Mouse (Mus musculus) midbrain, embryonic 12.5 days (tissue): ENCODE data around the gene Cep41. TPM values are rescaled to one million over a fixed set of nuclear protein-coding genes. Genes with fewer than 3 reads are reported as not detected.
A peak's percentile ranks its signal among the peaks of the same experiment; 100 is the strongest.

Experiments
- ATAC-seq: fragments of 200-750 bp; cut with Nextera tagmentation; 2 replicates; pipeline ENCODE4 v1.8.0; 2017; ENCODE audit warnings: low read depth, moderate TSS enrichment, moderate library complexity; ENCODE audit not compliant: low FRiP score
- H3K27ac ChIP-seq: fragments of 300-500 bp; sonication (generic); replicated peaks from 2 replicates; pipeline ENCODE4 v1.5.1; 2016; ENCODE audit warnings: mild to moderate bottlenecking
- H3K27me3 ChIP-seq: fragments of 300-500 bp; sonication (generic); 2 replicates; pipeline ENCODE4 v1.6.1; 2016; ENCODE audit warnings: mild to moderate bottlenecking
- H3K36me3 ChIP-seq: fragments of 300-500 bp; sonication (generic); 2 replicates; pipeline ENCODE4 v1.6.1; 2016
- H3K4me1 ChIP-seq: fragments of 300-500 bp; sonication (generic); 2 replicates; pipeline ENCODE4 v1.6.1; 2016
- H3K4me2 ChIP-seq: fragments of 300-500 bp; sonication (generic); replicated peaks from 2 replicates; pipeline ENCODE4 v1.6.1; 2016; ENCODE audit warnings: mild to moderate bottlenecking, moderate library complexity
- H3K4me3 ChIP-seq: fragments of 300-500 bp; sonication (generic); 2 replicates; pipeline ENCODE4 v1.5.1; 2016; ENCODE audit warnings: mild to moderate bottlenecking
- H3K9ac ChIP-seq: fragments of 300-500 bp; sonication (generic); replicated peaks from 2 replicates; pipeline ENCODE4 v1.6.1; 2016; ENCODE audit warnings: mild to moderate bottlenecking, moderate library complexity
- H3K9me3 ChIP-seq: fragments of 300-500 bp; sonication (generic); 2 replicates; pipeline ENCODE4 v1.6.1; 2016; ENCODE audit warnings: mild to moderate bottlenecking
- WGBS: fragments of 180-500 bp; shearing (Covaris S2); methylation state at CpG from one replicate; pipeline ENCODE4 v1.1.7; 2016; 5-methylcytosine and 5-hydroxymethylcytosine counted together
- polyA plus RNA-seq: library from polyadenylated mRNA; unstranded; fragments of >200 nt; fragmentation: Nextera tagmentation; extraction: Ambion mirVana; gene quantifications from 2 replicates; pipeline ENCODE4 v1.2.1, GENCODE M21; 2016

Gene Cep41
- polyA plus RNA-seq, 1 experiment from 2014 or later, result 20.1 TPM

DNA sequence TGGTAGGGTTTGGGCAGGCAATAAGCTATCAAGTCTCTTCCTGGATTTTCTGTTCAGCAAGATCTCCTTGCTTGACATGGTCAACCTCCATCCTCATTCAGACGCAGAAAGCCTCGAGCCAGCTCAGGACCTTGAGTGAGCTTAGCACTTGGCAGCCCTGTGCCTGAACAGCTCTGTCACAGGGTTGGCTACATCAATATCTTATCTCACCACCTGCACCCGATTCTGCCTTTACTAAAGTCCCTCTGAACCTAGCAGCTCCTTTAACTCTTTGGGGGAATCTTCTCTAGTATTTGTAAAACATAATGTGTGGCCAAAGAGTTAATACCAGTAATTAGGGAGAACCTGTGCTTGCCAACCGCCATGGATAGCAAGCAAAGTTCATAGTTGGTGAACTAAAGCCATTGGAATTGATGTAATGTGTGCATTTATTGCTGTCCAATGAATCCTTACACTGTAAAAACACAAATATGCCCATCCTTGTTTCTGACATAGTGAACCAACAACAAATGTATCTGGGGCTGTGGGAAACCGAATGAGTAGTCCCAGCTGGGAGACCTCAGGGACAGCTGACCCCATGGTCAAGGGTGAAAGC, 54.8 kb downstream of the Cep41 start, which contains the start of gene Cpa1:
TSS of gene Cpa1 (plus strand) at position 545 of the 595 bp plus-strand sequence.
- Histone ChIP-seq H3K9ac (no peak within 1 kb of the TSS), H3K4me3 (no peak within 1 kb of the TSS), H3K27ac (no peak within 1 kb of the TSS), H3K36me3 (no peaks in the 10 kb centered on the region), H3K4me2 (no peak within 1 kb of the TSS), H3K9me3 (no peaks in the 10 kb centered on the region), H3K4me1 (peaks cover 12% of the 10 kb centered on the region), H3K27me3 (no peaks in the 10 kb centered on the region)
- ATAC-seq, result no peak
- whole genome bisulfite sequencing, result 90% methylated on average over 5 of the region's 5 CpGs

DNA sequence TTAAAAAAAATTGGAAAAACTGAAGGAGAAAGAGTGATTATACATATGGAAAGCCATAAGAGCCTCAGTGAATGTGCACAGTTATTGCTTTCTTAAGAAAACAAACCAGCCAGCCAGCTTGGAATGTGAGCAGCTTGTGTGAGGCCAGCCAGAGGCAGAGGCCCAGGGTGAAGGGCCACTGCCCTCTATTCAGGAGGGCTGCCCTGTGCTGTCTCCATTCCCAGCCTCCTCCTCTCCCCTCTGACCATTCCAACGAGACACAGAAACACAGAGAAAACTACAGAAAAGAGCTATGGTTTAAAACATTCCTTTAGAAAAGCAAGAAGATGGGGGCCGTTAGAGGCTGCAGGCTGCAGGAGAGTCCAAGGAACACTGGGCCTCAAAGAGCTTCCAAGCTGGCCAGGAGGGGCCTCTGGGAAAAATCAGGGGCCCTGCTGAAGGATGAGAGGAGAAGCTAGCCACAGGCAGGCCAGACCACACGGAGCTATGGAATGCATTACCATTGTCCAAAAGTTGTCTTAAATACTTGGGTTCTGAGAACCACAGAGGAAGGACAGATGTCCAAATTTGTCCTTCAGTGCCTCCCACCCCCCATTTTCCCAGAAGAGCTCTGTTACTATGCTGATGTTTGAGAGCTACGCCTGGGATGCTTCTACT, 57.2 kb downstream of the Cep41 start:
- WGBS, result 21% methylated on average over 4 of the region's 4 CpGs
- peaks cover 14% of the 10 kb centered on the region for H3K4me1 ChIP-seq
- no peak for ATAC-seq
- H3K27ac ChIP-seq, result peak overlapping the region; percentile 66
- no peaks in the 10 kb centered on the region for H3K27me3 ChIP-seq
- no peak overlapping the region for H3K9ac ChIP-seq
- H3K4me2 ChIP-seq, result no peak overlapping the region
- H3K9me3 ChIP-seq, result no peaks in the 10 kb centered on the region
- no peaks in the 10 kb centered on the region for H3K36me3 ChIP-seq
- H3K4me3 ChIP-seq, result no peak overlapping the region

DNA sequence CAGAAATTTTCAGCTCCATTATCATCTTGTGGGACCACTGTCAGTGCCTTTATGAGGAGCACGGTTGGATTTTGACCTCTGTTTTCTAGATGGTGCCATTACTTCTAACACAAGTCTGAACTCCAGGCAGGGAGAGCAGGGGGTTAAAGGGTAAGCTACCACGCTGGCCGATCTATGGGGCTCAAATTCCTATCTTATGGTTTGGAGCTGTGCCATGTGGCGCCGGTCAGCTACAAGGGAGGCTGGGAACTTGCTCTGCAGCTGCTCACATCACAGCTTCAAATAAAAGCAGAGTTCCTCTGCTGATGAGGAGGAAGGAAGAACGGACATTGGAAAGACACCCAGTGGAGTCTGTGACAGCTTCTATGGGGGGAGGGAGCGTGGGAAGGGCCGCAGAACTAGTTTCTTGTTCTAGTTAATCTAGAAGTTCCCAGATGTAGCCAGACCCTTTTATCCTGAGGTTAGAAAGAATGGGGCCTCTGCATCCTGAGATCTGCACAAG, 58.1 kb downstream of the Cep41 start:
- Histone ChIP-seq H3K4me3 (no peak overlapping the region), H3K27me3 (no peaks in the 10 kb centered on the region), H3K9me3 (no peaks in the 10 kb centered on the region), H3K36me3 (no peaks in the 10 kb centered on the region), H3K4me2 (no peak overlapping the region), H3K9ac (no peak overlapping the region), H3K27ac (0 out of 2 replicates have a peak overlapping the region, but pooled peaks have one; percentile 30), H3K4me1 (peaks cover 14% of the 10 kb centered on the region)
- WGBS, result 52% methylated on average over 8 of the region's 8 CpGs
- ATAC-seq, result no peak

DNA sequence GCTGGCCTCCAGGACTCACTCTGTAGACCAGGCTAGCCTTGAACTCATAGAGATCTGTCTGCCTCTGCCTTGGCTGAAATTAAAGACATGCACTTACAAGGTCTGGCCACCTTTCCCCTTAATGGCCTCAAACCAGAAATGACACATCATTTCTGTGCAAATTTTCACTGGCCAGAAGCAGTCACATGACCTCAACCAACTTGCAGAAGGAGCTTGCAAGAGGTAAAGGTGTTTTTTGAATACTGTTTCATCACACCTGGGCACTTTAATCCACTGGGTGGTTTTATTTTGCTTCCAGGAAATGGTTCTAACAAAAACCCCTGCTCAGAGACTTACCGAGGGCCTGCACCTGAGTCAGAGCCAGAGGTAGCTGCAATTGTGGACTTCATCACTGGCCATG, 63.6 kb downstream of the Cep41 start:
- 97% methylated on average over 1 of the region's 1 CpGs for WGBS

DNA sequence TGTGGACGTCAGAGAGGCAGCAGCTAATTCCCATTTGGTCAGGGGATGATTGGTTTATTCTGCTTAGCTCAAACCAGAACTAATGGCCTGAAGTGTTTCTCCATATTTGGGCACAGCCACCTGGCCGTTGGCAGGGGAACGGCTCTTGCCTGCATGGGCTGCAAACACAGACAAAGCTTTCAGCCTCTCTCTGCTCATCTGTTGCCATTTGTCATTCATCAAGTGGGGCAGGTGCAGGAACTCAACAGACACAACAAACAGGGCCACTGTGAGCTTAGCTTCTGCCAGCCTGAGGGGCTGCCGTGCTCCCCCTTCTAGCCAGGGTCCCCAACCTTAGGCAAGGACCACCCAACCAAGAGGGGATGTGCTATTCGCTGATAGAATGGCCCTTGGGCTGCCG, 65.4 kb downstream of the Cep41 start:
- peak overlapping the region; percentile 50 for H3K27ac ChIP-seq
- H3K4me2 ChIP-seq, result no peak overlapping the region
- H3K27me3 ChIP-seq, result no peaks in the 10 kb centered on the region
- peak; percentile 62 for ATAC-seq
- H3K4me1 ChIP-seq, result peaks cover 10% of the 10 kb centered on the region; the same call in 1 of the 2 replicates
- no peak overlapping the region for H3K4me3 ChIP-seq
- no peak overlapping the region for H3K9ac ChIP-seq
- 52% methylated on average over 6 of the region's 6 CpGs for WGBS
- no peaks in the 10 kb centered on the region for H3K9me3 ChIP-seq
- H3K36me3 ChIP-seq, result no peaks in the 10 kb centered on the region

More for the DNA sequence above, 63.6 kb downstream of the Cep41 start:
- Histone ChIP-seq H3K4me1 (peaks cover 10% of the 10 kb centered on the region; the same call in 1 of the 2 replicates), H3K4me2 (no peak overlapping the region), H3K36me3 (no peaks in the 10 kb centered on the region), H3K4me3 (no peak overlapping the region), H3K9me3 (no peaks in the 10 kb centered on the region), H3K27ac (no peak overlapping the region), H3K27me3 (no peaks in the 10 kb centered on the region), H3K9ac (no peak overlapping the region)
- no peak for ATAC-seq

DNA sequence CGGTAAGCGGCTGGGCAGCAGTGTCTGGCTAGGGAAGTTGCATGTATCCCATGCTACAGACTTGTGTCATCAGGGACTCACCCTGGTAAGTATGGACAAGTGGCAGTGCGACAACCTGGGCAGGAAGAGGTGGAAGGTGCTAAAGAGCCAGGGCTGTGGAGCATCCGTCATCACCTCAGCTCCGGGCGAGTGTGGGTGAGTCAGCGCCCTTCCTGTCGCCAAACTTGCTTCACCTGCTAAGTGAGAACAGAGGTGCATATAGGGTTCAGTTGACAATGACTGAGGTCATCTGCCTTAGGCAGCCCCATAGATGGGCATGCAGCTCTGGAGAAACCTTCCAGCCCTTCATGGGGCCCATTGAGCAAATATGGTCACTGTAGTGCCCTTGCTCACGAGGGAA, 68.8 kb downstream of the Cep41 start:
- no peaks in the 10 kb centered on the region for H3K27me3 ChIP-seq
- ATAC-seq, result no peak

DNA sequence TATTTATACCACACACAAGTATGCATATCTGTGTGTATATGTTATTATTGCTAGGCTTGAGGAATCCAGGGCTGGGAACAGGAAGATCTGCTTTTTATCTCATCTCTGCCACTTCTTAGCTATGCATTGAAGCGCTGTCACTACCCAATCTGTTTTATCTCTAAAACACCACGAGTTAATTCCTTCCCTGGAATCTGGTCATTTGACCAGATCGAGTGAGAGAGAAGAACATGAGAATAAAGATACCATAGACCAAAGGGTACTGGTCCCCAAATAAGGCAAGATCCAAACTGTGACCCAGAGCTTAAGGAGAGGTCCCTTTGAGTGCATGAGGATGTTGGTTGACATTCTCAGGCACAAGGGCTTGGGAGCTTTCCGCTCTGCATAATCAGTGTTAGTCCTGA, 71.6 kb downstream of the Cep41 start:
- 80% methylated on average over 4 of the region's 4 CpGs for WGBS
- no peak for ATAC-seq
- Histone ChIP-seq H3K9me3 (no peaks in the 10 kb centered on the region), H3K9ac (no peak overlapping the region), H3K4me2 (no peak overlapping the region), H3K4me1 (peaks cover 33% of the 10 kb centered on the region), H3K4me3 (no peak overlapping the region), H3K27ac (no peak overlapping the region), H3K27me3 (no peaks in the 10 kb centered on the region), H3K36me3 (no peaks in the 10 kb centered on the region)

More for the DNA sequence above, 68.8 kb downstream of the Cep41 start:
- Histone ChIP-seq H3K4me1 (peaks cover 14% of the 10 kb centered on the region; the same call in 1 of the 2 replicates), H3K4me2 (no peak overlapping the region), H3K9ac (no peak overlapping the region), H3K36me3 (no peaks in the 10 kb centered on the region), H3K9me3 (no peaks in the 10 kb centered on the region), H3K27ac (no peak overlapping the region), H3K4me3 (no peak overlapping the region)
- 92% methylated on average over 9 of the region's 9 CpGs for WGBS

DNA sequence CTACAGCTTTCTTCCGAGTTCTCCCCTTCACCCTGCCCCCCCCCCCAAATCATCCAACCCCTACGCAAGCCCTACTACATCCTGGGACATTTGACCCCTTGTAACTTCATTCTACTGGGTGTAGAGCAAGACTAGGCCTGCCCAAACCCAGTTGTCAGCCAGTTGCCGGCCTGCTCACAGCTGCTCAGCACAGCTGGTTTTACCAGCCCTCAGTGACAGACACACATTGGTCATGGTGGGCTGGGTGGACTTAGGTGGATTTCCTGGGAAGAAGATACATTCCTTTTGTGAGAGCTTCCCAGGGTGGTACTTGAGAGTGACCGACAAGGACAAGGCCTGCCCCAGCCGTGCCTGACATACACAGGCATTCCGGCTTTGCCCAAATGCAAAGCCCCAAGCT, 72.6 kb downstream of the Cep41 start:
- no peaks in the 10 kb centered on the region for H3K9me3 ChIP-seq
- WGBS, result 91% methylated on average over 6 of the region's 6 CpGs
- no peak for ATAC-seq
- no peak overlapping the region for H3K9ac ChIP-seq
- H3K4me3 ChIP-seq, result no peak overlapping the region
- H3K27ac ChIP-seq, result 0 out of 2 replicates have a peak overlapping the region, but pooled peaks have one; percentile 6
- no peak overlapping the region for H3K4me2 ChIP-seq
- H3K27me3 ChIP-seq, result no peaks in the 10 kb centered on the region
- H3K4me1 ChIP-seq, result peaks cover 43% of the 10 kb centered on the region
- no peaks in the 10 kb centered on the region for H3K36me3 ChIP-seq

DNA sequence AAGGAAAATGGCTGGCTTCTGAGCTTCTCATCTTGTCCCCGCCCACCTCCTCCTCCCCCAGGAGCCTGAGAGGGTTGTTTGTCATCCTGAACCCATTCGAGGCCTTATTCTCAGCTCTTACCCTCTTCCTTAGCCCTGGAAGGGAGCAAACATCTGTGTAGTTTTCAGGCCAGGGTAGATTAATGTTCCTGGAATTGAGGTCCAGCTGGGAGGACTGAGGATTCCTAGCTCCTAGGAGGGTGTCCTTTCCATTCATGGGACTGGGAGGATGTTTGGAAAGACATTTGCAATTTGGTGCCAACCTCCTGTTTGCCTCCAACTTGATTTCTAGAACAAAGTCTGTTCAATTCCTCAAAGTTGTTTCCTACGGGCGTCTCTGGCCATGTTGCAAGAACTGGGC, 73.0 kb downstream of the Cep41 start:
- Histone ChIP-seq H3K27me3 (no peaks in the 10 kb centered on the region), H3K4me3 (no peak overlapping the region), H3K4me1 (peaks cover 47% of the 10 kb centered on the region), H3K9ac (no peak overlapping the region), H3K4me2 (no peak overlapping the region), H3K9me3 (no peaks in the 10 kb centered on the region), H3K27ac (no peak overlapping the region), H3K36me3 (no peaks in the 10 kb centered on the region)
- no peak for ATAC-seq
- WGBS, result 84% methylated on average over 4 of the region's 4 CpGs

DNA sequence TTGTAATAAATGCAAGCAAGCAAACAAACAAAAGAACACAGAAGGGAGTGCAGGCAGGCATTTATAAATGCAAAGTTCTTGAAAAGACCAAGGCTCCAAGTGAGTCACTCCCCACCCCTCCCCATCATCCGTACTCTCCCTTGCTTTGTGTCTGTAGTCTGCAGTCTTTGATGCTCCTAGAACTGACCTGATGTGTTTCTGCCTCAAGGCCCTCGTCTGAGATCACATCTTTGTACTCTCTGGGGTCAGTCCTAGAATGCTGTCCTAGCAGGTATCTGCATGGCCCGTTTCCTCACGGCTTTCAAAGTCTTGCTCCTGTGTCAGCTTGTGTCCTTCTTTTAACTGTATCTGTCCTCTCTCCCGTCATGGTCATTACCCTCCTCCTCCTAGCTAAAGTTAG, 73.9 kb downstream of the Cep41 start:
- no peaks in the 10 kb centered on the region for H3K27me3 ChIP-seq
- no peak overlapping the region for H3K9ac ChIP-seq
- H3K4me3 ChIP-seq, result no peak overlapping the region
- 0 out of 2 replicates have a peak overlapping the region, but pooled peaks have one; percentile 92 for H3K27ac ChIP-seq
- no peaks in the 10 kb centered on the region for H3K36me3 ChIP-seq
- ATAC-seq, result no peak
- 64% methylated on average over 5 of the region's 5 CpGs for WGBS
- no peaks in the 10 kb centered on the region for H3K9me3 ChIP-seq
- H3K4me2 ChIP-seq, result no peak overlapping the region
- H3K4me1 ChIP-seq, result peaks cover 56% of the 10 kb centered on the region

DNA sequence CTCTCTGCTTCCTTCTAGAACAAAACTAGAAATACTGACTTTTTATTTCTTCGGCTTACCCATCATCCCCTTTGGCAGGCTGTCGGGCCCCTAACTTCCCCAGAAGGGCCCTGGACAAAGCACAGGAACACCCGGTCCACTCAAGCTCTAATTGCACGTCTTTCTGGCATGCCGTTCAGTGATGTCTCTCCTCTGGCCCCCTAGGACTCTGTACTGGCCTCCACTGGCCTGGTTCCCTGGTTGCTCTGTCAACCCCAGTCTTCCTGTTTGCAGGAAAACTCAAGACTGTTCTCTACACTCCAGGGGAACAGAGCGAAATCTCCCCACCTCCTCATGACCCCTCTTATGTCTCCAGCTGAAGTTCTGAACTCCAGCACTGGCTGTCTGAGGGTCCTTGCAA, 74.8 kb downstream of the Cep41 start:
- Histone ChIP-seq H3K36me3 (no peaks in the 10 kb centered on the region), H3K4me2 (peak overlapping the region; percentile 54; the same call in 1 of the 2 replicates), H3K9me3 (no peaks in the 10 kb centered on the region), H3K4me1 (peaks cover 62% of the 10 kb centered on the region), H3K4me3 (no peak overlapping the region), H3K27ac (peak overlapping the region; percentile 92), H3K9ac (0 out of 2 replicates have a peak overlapping the region, but pooled peaks have one; percentile 15), H3K27me3 (no peaks in the 10 kb centered on the region)
- 22% methylated on average over 6 of the region's 6 CpGs for WGBS
- no peak for ATAC-seq

DNA sequence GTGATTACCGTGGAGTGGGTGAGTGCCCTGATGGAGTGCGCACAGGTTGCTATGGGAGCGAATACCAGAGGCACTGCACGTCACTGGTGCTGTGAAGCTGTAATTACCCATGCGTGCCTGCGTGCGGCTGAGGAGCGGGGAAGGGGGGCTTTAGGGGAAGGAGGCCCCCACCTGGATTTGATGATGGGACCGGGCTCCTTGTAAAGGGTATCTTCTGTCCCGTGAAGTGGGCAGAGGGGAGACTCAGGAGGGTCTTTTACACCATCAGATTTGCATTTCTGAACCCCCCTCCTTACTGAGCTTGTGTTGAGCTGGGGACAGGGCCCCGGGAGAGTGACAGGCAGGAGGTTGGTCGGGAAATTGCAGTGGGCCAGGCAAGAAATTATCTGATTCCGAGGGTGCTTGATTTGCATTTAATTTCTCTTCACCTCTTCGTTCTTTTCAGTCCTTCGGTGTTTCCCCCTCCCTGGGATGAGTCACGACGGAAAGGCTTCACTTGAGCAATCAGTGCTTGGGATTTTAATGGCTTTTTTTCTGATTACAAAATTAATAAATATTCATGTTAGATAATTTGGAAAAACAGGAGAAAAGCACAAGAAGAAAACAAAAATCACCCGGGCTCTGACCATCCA, 75.5 kb downstream of the Cep41 start:
- H3K4me3 ChIP-seq, result peak overlapping the region; percentile 27
- peak overlapping the region; percentile 54 for H3K4me2 ChIP-seq
- H3K9me3 ChIP-seq, result no peaks in the 10 kb centered on the region
- ATAC-seq, result peak; percentile 86
- no peaks in the 10 kb centered on the region for H3K27me3 ChIP-seq
- peaks cover 62% of the 10 kb centered on the region for H3K4me1 ChIP-seq
- H3K36me3 ChIP-seq, result no peaks in the 10 kb centered on the region
- H3K27ac ChIP-seq, result peak overlapping the region; percentile 92
- WGBS, result 3% methylated on average over 18 of the region's 18 CpGs
- peak overlapping the region; percentile 46 for H3K9ac ChIP-seq
